ENCODE assay signal across 15 mouse cellular contexts in the genomic region with DNA sequence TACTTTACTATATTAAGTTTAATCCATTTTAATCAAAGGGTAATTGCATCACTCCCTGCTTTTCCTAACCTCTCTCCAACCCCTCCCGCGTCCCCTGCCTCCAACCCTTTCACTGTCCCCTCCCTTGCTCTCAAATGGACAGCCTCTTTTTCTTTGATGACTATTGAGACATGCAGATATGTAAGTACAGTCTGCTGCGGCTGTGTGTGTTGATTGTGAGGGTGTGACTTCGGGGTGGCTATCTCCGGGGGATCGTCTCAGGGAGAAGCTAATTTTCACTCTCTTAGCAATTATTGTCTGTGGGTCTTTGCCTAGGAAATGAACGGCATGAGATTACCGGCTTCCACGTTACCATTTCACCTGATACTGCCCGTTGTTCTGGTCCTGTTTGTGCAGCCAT. TPM values are rescaled to one million over a fixed set of nuclear protein-coding genes. Genes with fewer than 3 reads are reported as not detected.
"Had no signal": no experiment of that assay in that cellular context is flagged by ENCODE, and none has a peak within 500 bp of the region (broad histone marks: within the 10 kb centered on the region; RNA-seq: fewer than 3 reads in every experiment).

No protein-coding gene starts in this region.

- DNase-seq: lung, postnatal 4 days; right cerebral cortex, postnatal 14 days; thymus, adult 18-20 months; thymus, postnatal 14 days had no signal

- H3K9me3 ChIP-seq: limb, embryonic 12.5 days; liver, embryonic 15.5 days; midbrain, embryonic 15.5 days; neural tube, embryonic 13.5 days had no signal

- H3K36me3 ChIP-seq: limb, embryonic 12.5 days; liver, embryonic 15.5 days; midbrain, embryonic 15.5 days; neural tube, embryonic 13.5 days had no signal

- H3K4me2 ChIP-seq: limb, embryonic 12.5 days; liver, embryonic 15.5 days; lung, embryonic 14.5 days; midbrain, embryonic 11.5 days; midbrain, embryonic 15.5 days; neural tube, embryonic 13.5 days had no signal

- H3K9ac ChIP-seq: limb, embryonic 12.5 days; liver, embryonic 15.5 days; lung, embryonic 14.5 days; midbrain, embryonic 15.5 days; neural tube, embryonic 13.5 days had no signal

- ATAC-seq: intestine, embryonic 16.5 days had no signal

- H3K4me1 ChIP-seq: liver, embryonic 15.5 days; midbrain, embryonic 15.5 days; neural tube, embryonic 13.5 days had no signal

- H3K4me3 ChIP-seq: limb, embryonic 12.5 days; liver, embryonic 15.5 days; midbrain, embryonic 15.5 days; neural tube, embryonic 13.5 days had no signal

- H3K27ac ChIP-seq: kidney, postnatal 0 days; limb, embryonic 12.5 days; liver, embryonic 15.5 days; midbrain, embryonic 15.5 days; neural tube, embryonic 13.5 days had no signal

- H3K27me3 ChIP-seq: limb, embryonic 12.5 days; liver, embryonic 15.5 days; midbrain, embryonic 15.5 days; neural tube, embryonic 13.5 days had no signal

RNA-seq across cellular contexts. Expression of a gene that starts 21.0 kb away (rescaled TPM):
- total RNA-seq: layer of hippocampus, adult 18-20 months; left cerebral cortex, postnatal 36 days had no signal
- polyA plus RNA-seq: neural tube, embryonic 13.5 days had no signal

RNA-seq across cellular contexts. Expression of a gene that starts 30.7 kb away (rescaled TPM):
- total RNA-seq: monocyte, adult 5-6 weeks had no signal
